Mouse (Mus musculus): ENCODE results near the gene Ino80b.

- TF ChIP-seq CTCF (IDR thresholded peaks at IDR 0.05; ENCODE audit: extremely low read depth, insufficient read depth, insufficient read length, insufficient replicate concordance) (no peak), POLR2A (IDR thresholded peaks at IDR 0.05; ENCODE audit: low read depth, low read length) (no peak)
These were observed 41.0 kb upstream of the Ino80b start for GRCm38 (mm10) chr6:83166243-83166630.
